Mouse (Mus musculus) adrenal gland, adult 2 months (tissue): Measurements from ENCODE around the gene Shroom4. TPM values are rescaled to one million over a fixed set of nuclear protein-coding genes. Genes with fewer than 3 reads are reported as not detected.
A peak's percentile ranks its signal among the peaks of the same experiment; 100 is the strongest.
"Not testable (repeated sequence)": the region's sequence is repeated elsewhere in the genome, so short reads cannot be mapped to it uniquely, and the experiment has no call there.

Source experiments
- DNase-seq: peaks from one replicate; pipeline ENCODE4 v3.0.0; 2021
- long read RNA-seq: library from polyadenylated mRNA; stranded (forward); transcript quantifications from one replicate; pipeline ENCODE4 v2.0.0, GENCODE M21; 2021
- polyA plus RNA-seq: library from polyadenylated mRNA; depleted of rRNA; stranded (reverse); fragments of >200 nt; gene quantifications from 2 replicates; pipeline ENCODE4 v1.2.3, GENCODE M21; 2012; rRNA removed
- total RNA-seq, 2 experiments: library from RNA; stranded (reverse); gene quantifications; 2 replicates each; pipeline ENCODE4 v1.2.3; 2021

Gene Shroom4
- total RNA-seq (10 to 100 TPM; 17.5 to 18.9 TPM), polyA plus RNA-seq (4.2 and 4.5 TPM in 2 replicates)
- long read RNA-seq = 0 reads

DNA sequence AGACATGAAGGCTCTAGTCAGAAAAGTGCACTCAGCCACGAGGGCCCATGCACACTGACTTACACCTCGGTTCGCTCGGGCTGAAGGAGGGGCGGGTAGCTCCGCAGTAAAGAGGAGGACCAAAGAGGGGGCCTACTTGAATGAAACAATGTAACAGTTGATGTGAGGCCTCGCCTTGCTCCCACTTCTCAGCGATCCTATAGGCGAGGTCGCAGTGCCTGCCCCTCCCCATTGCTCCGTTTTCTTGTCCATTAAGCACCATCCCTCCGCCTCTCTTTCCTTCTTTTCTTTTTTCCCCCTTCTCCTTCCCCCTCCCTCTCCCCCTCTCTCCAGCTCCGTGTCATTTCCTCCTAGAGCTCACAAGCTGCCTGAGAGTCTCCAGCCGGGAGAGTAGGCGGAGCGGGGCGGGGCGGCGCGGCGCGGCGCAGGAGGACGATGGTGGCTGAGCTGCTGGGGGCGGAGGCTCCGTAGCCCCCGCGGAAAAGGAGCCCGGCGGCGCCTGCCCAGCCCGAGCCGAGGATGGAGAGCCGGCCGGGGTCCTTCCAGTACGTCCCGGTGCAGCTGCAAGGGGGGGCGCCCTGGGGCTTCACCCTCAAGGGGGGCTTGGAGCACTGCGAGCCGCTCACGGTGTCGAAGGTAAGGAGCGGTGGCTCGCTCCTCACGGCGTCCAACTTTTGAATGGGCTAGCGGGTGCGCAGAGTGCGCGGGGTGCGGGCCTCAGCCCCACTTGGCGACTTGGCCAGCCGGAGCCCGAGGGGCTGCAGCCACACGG, at the start of gene Shroom4:
Shroom4 (plus strand) TSS at position 229 of the 772 bp plus-strand sequence.
- peak; percentile 75 for DNase-seq

DNA sequence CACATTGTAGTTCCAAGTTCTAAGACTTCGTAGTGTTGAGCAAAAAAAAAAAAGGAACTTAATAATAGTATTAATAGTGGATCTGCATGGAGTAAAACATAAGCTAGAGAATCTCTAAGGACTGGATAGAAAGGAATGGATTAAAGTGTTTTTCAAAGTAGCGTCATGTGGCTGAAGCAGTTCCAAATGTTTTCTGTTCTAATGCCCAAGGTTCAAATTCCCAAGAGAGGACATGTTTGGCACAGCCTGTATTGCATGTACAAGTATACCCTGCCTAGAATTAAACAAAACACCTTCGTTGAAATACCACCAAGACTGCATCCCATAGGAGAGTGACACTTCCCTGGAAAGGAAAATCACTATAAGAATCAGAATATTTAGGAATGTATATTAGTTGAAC, 42.8 kb upstream of the Shroom4 start:
- DNase-seq = no peak

DNA sequence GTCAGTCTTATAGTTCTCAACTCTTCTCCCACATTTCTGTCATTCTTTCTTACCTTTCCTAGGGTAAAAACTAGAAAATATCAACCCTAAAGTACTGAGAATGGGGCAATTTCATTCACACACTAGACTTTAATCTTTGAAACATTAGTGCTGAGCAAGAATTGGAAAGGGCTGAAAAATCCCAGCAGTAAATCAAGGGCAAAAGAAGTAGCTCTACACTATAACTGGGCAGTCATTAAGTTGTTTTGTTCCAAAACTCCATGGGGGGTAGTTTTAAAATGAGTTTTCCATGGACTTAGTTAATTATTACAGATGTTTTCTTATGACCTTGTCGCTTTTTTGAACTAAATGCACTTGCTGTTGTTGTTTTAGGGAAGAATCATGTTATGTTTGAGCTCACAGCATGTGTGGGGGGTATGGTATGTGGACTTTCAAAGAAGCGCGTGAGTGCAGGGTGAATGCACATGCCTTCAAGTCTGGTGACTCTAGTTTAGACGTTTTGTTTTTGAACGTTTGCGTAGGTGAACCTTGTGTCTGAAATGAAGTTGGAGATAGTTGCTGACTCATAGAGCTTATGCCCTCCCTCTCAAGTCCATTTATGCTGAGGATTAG, 42.0 kb upstream of the Shroom4 start:
- DNase-seq = no peak

DNA sequence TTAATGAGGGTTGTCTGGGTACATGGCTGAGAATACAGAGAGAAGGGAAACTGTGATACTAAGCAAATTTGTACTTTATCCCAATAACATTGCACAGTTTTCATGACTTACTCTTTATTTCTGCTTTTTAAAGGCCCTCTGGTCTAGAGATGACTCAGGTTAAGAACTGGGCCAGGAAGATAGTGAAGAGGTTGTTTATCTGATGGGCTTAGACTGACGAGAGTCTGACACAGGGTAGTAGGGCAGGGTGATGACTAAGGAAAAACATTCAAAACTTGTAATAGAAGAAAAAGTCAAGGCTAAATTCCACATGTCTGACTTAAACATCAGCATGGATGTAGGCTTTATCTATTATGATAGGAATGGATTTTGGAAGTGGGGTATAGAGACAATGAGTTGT, 30.8 kb upstream of the Shroom4 start:
- no peak for DNase-seq

DNA sequence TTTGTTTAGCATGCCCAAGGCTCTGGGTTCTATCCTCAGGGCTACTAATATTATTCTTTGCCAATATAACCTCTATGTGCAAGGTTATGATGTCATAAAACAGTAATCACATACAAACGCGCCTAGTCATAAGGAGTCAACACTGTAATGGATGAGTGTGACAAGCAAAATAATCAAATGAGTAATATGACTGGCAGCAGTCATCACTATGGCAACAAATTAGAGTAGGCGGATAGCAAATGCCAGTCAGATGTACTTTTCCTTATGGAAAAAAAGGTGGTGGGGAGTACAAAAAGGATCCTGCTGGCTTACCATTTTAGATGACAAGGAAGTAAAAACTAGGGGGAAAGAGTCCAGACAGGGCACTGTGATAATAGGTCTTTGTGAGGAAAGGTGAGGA, 28.9 kb upstream of the Shroom4 start:
- DNase-seq = no peak

DNA sequence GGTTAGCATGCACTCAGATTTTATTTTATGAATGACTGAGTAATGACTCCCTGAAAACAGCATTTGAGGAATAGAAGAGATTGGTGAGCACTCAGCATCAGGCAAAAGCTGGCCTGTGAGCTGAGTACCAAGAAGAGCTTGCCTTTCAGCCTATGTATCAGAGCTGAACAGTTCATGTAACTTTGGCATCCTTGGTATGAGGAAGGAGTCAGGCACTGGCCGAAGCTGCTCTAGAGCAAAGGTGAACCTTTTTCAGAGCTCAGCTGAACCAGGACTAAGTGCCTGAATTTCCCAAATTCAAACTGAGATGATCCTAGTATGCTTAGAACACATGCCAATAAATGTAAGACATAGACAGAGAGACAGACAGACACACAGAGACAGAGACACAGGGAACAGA, 5.8 kb upstream of the Shroom4 start:
- DNase-seq = no peak

DNA sequence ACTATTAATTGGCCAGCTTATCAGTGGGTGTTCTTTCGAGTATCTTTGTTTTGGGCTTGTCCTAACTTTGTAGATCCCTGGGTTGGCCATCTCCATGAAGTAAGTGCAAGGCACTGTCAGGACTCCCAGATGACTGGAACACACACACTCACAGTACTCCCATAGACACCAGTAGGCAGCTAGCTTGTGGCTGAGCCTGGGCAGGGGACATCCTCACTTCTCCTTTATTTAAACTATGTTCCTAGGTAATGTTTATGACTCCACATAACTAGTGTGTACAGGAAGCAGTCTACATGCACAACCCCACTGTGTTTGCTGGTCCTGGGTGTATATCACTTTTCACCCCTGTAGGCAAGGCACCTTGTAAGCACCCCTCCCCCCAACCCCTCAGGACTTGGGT, 461 bp upstream of the Shroom4 start:
- DNase-seq = no peak

DNA sequence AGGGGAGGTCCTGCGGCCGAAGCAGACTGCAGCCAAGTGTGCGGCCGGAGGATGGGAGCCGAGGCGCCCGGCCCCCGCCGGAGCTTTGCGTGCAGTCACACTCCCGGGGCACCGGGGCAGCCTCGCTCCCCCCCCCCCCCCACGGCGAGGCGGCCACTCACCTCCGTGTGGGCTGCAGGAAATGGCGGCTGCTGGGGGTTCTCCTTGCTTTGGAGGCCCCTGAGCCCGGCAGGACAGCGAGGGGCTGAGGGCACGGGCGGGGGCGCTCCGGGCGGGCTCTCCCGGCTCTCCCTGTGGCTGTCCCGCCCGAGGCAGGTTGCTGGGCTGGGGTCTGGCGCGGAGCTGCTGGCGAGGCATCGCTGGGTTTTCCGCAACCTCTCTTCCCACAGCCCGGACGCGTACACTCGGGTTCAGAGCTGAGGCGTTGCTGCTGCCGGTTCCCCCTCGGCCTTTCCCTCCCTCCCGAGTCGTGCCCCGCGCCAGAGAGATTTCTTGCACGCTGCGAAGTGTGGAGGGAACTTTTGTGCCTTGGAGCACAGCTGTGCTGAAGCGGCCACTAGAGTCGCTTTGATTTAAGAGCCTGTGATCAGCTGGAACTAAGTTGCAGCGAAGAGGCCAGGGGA, 855 bp downstream of the Shroom4 start:
- peak; percentile 49 for DNase-seq

DNA sequence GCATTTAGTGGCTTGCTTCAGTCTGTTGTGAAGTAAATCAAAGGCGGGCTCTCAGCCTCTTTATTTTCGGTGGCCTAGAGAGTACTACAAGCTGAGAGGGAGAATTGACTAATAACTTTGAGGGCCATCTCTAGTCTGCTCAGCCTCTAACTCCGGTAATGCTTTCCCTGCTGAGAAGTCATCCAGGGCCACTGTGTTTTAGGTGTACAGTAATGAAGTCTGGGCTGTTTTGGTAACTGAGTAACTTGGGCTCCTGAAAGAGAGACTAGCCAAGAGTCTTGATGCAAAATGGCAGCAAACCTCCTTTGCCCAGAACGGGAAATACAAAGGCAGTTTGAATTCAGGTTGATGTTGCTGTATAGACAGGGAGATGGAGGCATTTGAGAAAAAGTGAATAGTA, 3.3 kb downstream of the Shroom4 start:
- no peak for DNase-seq

DNA sequence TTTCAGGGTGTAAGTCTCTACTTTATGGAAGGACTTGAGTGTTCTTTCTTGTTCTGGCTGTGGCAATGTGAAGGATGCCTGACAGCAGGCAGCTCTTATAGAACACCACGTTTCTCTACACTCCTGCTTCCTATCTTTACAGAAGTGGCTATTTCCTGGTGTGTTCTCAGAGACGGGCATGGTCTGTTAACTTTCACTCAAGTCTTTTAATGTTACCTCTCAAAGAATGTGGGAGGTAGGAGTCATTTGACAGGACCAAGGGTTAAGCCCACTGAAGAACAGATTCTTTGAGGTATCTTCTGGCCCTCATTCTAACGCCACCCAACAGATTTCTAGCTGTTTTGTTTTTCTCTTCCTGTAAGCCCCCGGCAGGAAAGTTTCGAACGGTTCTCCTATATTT, 9.5 kb downstream of the Shroom4 start:
- no peak for DNase-seq

DNA sequence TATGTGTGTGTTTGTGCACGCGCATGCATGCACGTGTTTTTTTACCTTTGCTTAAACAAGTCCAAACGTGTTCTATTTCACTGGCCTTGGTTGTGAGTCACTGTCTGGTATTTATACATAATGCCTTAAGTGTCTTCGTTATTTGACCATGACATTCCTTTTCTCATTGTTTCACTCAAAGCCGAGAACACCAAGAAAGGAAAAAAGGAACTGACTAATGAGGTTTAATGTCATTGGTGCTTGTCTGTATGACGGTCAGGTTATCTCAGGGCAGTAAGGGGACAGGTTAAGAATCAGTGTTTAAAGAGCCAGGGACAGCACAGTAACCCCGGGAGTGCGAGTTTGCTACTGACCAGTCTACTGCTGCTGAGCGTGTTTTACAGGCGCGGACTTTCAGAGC, 15.8 kb downstream of the Shroom4 start:
- DNase-seq = no peak

DNA sequence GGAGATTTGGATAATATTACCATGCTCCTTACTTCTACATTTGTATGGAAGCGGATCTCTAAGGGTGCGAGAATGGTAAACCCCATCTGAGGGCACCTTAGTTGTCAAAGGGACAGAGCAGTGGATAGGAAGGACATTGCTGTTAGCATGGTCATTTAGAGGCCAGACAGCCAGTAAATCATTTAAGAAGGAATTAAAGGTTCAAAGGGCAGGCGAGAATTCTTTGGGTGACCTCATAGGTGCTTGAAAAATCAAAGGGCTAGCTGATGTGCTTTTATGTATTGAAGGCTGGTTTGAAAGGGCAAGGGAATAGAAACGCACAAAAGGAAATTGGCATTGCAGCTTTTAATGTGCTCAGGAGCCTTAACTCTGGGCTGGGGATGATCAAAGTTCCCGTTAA, 16.3 kb downstream of the Shroom4 start:
- DNase-seq = no peak

DNA sequence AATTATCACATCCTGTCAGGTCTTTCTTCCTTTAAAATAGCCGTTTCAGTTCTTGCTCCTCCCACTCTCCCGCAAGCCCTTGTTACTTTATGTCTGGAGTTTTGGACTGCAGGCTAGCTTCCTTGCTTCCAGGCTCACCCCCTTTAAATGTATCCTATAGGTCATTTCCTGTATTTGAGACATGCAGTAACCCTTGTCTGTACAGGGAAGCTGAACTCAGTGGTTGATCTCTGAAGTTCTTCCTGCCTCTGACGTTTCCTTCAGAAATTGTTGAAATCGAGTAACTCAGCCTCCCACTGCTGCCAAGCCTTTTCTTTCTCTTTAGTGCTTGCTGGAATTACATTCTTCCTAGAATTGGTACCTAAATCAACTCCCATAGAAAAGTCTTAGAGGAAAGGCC, 18.5 kb downstream of the Shroom4 start:
- DNase-seq = no peak

DNA sequence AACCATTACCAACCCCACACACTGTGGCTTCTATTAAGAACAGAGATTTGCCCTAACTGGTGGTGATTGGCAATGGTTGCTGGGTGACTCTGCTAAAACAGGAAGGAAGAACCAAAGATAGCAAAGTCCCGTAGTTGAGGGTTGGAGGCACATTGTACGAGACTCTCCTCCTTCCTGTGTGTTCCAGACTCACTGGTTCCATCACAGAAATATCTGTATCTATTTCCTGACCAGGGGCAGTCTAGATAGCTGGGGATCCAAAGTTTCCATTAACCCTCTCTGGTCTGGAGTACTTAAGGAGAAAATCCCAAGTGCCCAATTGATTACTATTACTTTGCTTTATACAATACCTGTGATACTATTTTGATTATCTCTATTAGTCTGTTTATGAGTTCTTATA, 35.6 kb downstream of the Shroom4 start:
- DNase-seq = no peak

DNA sequence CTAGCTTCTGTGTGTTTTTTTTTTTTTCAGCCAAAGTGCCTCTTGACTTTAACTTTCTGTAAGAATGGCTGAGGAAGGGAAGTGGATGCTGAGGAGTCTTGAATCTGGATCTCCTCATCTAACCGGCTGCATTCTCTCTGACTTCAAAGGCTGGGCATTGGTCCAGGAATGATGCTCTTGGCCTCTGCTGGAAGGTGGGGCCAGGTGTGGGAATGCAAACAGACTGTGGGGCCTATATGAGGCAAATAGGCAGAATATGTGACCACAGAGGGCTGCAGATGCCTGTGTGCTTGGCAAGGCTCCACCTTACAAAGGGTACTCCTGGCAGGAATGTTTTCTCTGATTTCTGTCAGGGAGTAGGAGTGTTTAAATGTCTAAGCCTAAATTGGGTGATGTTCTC, 46.8 kb downstream of the Shroom4 start:
- no peak for DNase-seq

DNA sequence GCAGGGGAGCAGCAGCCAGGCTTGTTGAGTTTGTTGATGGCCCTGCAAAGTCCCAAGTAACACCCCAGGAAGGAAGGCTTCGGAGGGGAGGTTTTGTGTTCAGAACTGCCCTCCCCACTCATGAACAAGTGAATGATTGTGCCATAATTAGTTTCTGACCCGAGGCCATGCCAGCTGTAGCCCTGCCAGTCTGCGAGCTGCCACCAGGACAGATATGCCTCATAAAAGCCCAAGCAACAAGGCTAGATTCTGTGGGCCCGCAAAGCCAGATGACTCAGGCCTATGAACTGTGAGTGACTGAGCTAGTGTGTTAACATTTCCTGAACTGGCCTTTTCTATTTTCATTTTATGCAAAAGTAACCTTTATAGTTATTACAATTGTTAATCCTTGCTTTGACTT, 48.3 kb downstream of the Shroom4 start:
- DNase-seq = peak; percentile 48

DNA sequence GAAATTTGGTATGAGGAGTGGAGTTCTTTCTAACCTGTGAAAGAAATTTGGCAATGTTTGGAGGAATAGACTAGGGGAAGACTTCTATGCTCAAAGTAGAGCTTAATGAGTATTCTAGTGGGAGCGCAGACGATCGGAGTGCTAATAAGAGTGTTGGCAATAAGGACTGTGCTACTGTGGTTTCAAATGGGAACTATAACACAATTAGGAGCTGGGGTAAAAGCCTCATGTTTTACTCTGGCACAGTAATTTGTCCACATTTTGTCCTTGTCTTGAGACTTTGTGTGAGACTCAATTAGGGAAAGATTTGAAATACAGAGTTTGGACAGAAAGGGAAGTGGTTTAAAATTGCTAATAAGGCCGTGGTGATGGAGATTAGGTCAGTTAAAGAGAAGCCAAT, 53.6 kb downstream of the Shroom4 start:
- no peak for DNase-seq

DNA sequence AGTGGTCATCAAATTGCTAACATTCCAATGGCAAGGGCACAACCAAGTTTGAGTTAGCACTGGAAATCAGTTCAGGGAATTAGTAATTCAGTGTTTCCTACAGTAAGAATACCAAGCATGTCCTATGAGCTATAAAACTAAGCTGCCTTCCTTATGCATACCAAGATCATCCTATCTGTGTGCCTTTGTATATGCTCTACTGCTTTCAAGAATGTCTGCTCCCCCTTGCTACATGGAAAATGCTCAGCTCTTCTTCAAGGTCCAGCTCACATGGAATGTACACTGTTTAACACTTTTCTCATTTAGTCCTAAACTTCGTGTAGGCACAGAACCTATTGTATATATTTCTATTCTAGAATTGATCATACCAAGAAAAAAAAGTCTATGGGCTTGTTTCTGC, 69.6 kb downstream of the Shroom4 start:
- DNase-seq = not testable (repeated sequence)

DNA sequence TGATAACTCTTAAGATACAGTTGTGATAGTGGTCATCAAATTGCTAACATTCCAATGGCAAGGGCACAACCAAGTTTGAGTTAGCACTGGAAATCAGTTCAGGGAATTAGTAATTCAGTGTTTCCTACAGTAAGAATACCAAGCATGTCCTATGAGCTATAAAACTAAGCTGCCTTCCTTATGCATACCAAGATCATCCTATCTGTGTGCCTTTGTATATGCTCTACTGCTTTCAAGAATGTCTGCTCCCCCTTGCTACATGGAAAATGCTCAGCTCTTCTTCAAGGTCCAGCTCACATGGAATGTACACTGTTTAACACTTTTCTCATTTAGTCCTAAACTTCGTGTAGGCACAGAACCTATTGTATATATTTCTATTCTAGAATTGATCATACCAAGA, 72.9 kb downstream of the Shroom4 start:
- not testable (repeated sequence) for DNase-seq

DNA sequence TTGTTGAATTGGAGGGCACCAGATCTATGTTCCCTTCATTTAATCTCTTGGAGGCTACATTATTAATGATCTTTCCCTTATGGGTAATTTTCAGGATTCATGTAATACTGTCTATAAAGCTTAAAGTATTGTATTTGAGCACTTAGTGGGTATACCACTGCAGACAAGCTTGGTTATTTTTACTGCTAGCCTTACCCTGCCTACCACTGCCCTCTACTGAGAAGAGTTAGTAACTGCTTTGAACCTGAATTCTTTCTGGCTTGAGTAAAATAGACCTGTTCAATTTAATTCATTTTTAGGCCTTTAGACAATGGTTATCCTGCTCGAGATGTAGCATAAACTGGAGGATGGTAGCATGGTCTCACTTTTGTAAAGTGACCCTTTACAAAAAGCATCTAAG, 75.5 kb downstream of the Shroom4 start:
- no peak for DNase-seq

DNA sequence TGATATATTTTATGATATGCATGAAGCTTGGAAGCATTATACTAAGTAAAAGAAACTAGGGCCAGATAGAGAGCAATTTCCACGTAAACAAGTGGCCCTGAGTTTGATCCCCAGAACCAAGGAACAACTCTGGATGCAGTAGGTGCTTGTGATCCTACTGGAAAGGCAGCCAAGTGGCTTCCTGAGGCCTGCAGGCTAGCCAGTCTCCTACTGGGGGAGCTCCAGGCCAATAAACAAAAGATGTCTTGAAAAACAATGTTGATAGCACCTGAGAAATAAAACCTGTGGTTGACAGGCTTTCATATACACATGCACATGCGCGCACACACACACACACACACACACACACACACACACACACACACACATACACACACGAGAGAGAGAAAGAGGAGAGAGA, 82.6 kb downstream of the Shroom4 start:
- no peak for DNase-seq

DNA sequence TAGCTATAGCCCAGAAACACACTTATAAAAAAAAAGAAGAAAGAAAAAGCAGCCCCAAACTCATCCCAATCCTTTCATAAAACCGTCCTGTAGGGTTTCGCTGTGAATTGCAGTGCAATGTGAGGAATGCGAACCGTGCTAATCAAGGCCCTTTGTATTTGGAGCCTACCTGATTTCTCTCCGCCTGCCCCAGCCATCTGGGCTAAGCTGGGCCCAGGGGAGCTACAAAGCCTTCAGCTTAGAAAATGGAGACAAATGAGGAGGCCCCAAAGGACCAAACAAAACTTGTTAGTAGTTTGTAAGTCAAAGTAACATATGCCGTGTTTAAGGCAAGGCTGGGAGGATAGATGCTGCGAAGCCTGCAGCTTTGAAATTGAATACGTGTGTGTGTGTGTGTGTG, 84.2 kb downstream of the Shroom4 start:
- DNase-seq = no peak

DNA sequence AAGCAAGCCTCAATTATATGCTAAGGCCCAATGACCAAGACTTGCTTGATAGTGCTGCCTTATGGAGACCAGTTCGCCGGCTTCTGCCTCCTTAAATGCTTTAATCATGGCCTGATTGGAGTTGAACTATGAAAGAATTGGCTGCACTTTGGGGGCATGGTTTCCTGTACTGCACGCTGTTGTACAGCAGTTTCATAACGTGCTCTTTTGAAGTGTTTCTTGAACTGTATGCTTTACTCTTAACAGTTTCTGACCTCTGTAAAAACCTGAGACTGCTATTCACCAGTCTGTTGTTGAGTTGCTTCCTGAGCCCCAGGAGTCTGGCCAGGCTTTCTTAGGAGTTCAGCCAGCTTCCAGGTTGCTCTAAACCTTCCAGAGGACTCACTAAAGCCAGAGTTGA, 90.8 kb downstream of the Shroom4 start:
- no peak for DNase-seq

DNA sequence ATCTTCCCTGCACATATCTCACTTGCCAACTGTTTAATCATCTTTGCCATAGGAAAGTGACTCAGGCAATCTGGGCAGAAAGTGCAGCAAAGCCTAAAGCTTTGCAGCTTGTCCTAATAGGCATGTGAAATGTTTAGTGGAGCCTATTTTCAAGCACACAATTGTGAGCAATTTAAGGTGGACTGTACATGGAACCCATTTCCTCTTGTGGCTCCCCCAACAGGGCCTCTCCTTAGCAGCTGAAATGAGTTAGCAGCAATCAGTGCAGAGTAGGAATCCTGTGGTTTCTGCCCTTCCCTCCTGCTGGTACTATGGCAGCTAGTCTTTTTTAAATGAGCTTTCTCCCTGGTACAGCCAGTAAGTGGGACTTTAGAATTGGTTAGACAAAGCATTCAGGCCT, 95.8 kb downstream of the Shroom4 start:
- no peak for DNase-seq
